Comparison of ENCODE assay signal across 17 mouse cellular contexts in genomic region chr10:125866346-125866745, GRCm38 (mm10).
"Had no signal": no experiment of that assay in that cellular context is flagged by ENCODE, and none has a peak within 500 bp of the region (broad histone marks: within the 10 kb centered on the region; RNA-seq: fewer than 3 reads in every experiment).

No protein-coding gene starts in this region.

- H3K4me1 ChIP-seq: megakaryocyte, embryonic 14.5 days; midbrain, embryonic 13.5 days; midbrain, embryonic 15.5 days; neural tube, embryonic 12.5 days had no signal

- DNase-seq: liver, postnatal 0 days; lung, adult 2 months; lung, postnatal 14 days; lung, postnatal 36 days; right cerebral cortex, postnatal 14 days; thymus, adult 18-20 months; thymus, postnatal 14 days; thymus, postnatal 36 days had no signal

- H3K36me3 ChIP-seq: lung, embryonic 15.5 days; midbrain, embryonic 13.5 days; midbrain, embryonic 15.5 days; neural tube, embryonic 12.5 days; stomach, embryonic 15.5 days had no signal

- H3K27me3 ChIP-seq: lung, embryonic 15.5 days; megakaryocyte, embryonic 14.5 days; midbrain, embryonic 13.5 days; midbrain, embryonic 15.5 days; neural tube, embryonic 12.5 days; stomach, embryonic 15.5 days had no signal

- H3K27ac ChIP-seq: lung, embryonic 15.5 days; macrophage; midbrain, embryonic 13.5 days; midbrain, embryonic 15.5 days; neural tube, embryonic 12.5 days; stomach, embryonic 15.5 days had no signal

- H3K4me3 ChIP-seq: lung, embryonic 15.5 days; megakaryocyte, embryonic 14.5 days; midbrain, embryonic 13.5 days; midbrain, embryonic 15.5 days; neural tube, embryonic 12.5 days; stomach, embryonic 15.5 days had no signal

- H3K4me2 ChIP-seq: lung, embryonic 15.5 days; midbrain, embryonic 11.5 days; midbrain, embryonic 13.5 days; midbrain, embryonic 15.5 days; neural tube, embryonic 12.5 days; stomach, embryonic 15.5 days had no signal

- ATAC-seq: liver, postnatal 0 days; lung, postnatal 0 days; midbrain, embryonic 13.5 days; midbrain, embryonic 15.5 days had no signal

- H3K9ac ChIP-seq: liver, postnatal 0 days; lung, embryonic 15.5 days; midbrain, embryonic 13.5 days; midbrain, embryonic 15.5 days; neural tube, embryonic 12.5 days; stomach, embryonic 15.5 days had no signal

- H3K9me3 ChIP-seq: lung, embryonic 15.5 days; midbrain, embryonic 13.5 days; midbrain, embryonic 15.5 days; neural tube, embryonic 12.5 days; stomach, embryonic 15.5 days had no signal
